Mouse (Mus musculus) kidney, adult 10 weeks (tissue): ENCODE results near the gene Plekhg1. TPM values are rescaled to one million over a fixed set of nuclear protein-coding genes. Genes with fewer than 3 reads are reported as not detected.

Experiments
- polyA plus RNA-seq: library from polyadenylated mRNA; stranded (reverse); fragments of 350-450 nt; fragmentation: Illumina TruSeq; extraction: RNeasy Lipid Tissue Mini Kit (QIAGEN cat#74804); gene quantifications from one replicate; pipeline ENCODE4 v1.2.3, GENCODE M21; 2014; ENCODE audit warnings: low read depth, low replicate concordance

The Plekhg1 gene
- polyA plus RNA-seq, result 15.4 TPM

GRCm38 (mm10) chr10:3740148-3740503, at the start of gene Plekhg1:
Plekhg1 (plus strand) TSS chr10:3740364.

DNA sequence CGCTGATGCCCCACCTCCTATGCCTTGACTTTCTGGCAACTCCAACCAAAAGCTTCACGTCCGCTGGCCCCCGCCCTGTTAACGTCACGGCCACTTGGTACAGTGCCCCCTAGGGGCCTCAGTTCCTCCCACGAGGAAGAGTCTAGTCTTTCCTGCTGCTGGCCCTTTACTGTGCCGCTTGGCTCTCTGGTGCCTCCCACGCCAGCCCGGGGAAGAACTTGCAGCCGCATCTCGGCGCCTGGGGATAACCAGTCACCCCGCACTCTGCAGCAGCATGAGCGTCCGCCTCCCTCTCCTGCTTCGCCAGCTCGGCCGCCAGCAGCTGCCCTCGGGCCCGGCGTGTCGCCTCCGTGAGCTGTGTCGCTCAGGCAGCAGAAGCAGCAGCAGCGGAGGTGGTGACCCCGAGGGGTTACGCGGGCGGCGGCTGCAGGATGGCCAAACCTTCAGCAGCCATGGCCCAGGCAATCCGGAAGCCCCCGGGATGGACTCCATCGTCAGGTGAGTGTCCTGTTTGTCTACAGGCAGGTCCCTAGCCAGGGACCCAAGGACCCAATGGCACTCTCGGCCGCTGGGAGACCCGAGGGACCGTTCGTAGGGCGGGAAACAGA, 232.9 kb downstream of the Plekhg1 start, which contains the start of gene Mthfd1l:
Mthfd1l (plus strand) TSS at position 138 of the 608 bp plus-strand sequence.

Other genes with a start within 250 kb of the Plekhg1 start
- 120 TPM for gene Iyd, start 200.1 kb upstream of the Plekhg1 start, polyA plus RNA-seq
- 0.69 TPM for gene Mthfd1l, start 232.8 kb downstream of the Plekhg1 start, polyA plus RNA-seq